Mouse (Mus musculus) myocyte (in vitro differentiated cells): ENCODE results near the gene Gm20388.

Experiments used
- MAX ChIP-seq: IDR thresholded peaks from one replicate; pipeline ENCODE4 v1.6.1; 2011; ENCODE audit warnings: low read depth, mild to moderate bottlenecking, control low read depth
- POLR2A ChIP-seq: IDR thresholded peaks from one replicate; pipeline ENCODE4 v1.6.1; 2011; ENCODE audit warnings: low read depth, mild to moderate bottlenecking, control low read depth, moderate library complexity; ENCODE audit not compliant: insufficient read length
- POLR2AphosphoS2 ChIP-seq: IDR thresholded peaks from one replicate; pipeline ENCODE4 v1.6.1; 2011; ENCODE audit warnings: low read depth, control low read depth; ENCODE audit not compliant: insufficient read length
- TCF12 ChIP-seq: IDR thresholded peaks from one replicate; pipeline ENCODE4 v1.6.1; 2011; ENCODE audit warnings: mild to moderate bottlenecking, control low read depth; ENCODE audit not compliant: poor library complexity, insufficient read depth, severe bottlenecking
- USF1 ChIP-seq: IDR thresholded peaks from one replicate; pipeline ENCODE4 v1.6.1; 2011; ENCODE audit warnings: low read depth, mild to moderate bottlenecking, control low read depth, moderate library complexity

DNA sequence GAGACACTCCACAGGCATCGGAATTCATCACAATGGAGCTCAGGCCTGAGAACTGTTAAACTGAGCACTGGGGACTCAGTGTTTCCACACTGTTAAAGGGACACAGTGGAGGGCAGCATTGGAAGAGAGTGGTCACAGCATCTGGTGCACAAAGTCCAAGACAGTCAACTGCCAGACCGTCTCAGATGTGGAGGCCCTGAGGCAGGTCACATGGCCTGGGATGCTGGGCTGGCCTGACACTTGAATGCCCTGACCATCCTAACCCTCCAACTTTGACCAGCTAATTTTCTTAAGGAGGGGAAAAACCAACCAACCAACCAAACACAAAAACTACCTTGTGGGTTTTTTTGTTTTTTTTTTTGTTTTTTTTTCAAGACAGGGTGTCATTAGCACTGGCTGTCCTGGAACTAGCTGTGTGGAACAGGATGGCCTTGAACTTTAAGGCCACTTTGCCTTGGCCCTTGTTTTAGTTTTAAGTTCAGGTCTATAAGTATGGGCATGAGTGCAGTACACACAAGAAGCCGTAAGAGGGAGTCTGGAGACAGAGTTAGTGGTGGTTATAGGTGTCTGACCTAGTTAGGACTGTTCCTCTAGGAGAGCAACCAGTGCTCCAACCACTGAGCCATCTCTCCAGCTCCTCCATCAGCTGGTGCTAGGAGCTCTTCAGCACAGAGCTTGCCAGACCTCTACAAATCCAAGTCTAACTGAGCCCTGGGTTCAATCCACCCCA, 755.2 kb downstream of the Gm20388 start:
- TF ChIP-seq POLR2A: no peak
- no peak for TF ChIP-seq TCF12
- TF ChIP-seq USF1: no peak
- TF ChIP-seq MAX: no peak
- no peak for TF ChIP-seq POLR2AphosphoS2
